Mouse (Mus musculus) MN1 (cell line): ENCODE measurements around the gene Cldn7.
"Not testable (repeated sequence)": the region's sequence is repeated elsewhere in the genome, so short reads cannot be mapped to it uniquely, and the experiment has no call there.

Experiments used
- DNase-seq: peaks from one replicate; pipeline ENCODE4 v3.0.0-alpha.2; 2016; ENCODE audit warnings: low spot score

Cldn7 gene

DNA sequence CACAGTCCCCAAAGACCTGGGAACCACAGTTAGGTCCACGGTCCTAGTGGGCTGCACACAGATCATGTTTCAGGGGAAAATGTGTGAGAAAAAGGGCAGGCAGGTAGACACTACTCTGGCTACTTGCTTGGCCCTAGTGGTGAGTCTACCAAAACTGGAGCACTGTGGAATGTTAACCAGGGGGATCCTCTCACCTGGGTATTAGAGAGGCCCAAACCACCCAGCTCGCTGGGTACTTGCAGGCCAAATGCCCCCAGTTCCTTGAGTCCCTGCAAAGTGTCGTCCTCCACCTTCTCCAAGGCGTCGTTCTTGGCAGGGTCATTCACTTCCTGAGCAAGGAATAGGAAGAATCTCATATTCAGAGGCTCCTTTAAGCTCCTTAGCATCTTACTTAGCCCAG is 49.5 kb downstream of the Cldn7 start:
- DNase-seq, result no peak

- DNase-seq, result peak; percentile 85
Measured at GRCm38 (mm10) chr11:70014880-70015558, 50.4 kb downstream of the Cldn7 start, which contains the start of gene Acadvl. Acadvl (minus strand) TSS chr11:70015411.

DNA sequence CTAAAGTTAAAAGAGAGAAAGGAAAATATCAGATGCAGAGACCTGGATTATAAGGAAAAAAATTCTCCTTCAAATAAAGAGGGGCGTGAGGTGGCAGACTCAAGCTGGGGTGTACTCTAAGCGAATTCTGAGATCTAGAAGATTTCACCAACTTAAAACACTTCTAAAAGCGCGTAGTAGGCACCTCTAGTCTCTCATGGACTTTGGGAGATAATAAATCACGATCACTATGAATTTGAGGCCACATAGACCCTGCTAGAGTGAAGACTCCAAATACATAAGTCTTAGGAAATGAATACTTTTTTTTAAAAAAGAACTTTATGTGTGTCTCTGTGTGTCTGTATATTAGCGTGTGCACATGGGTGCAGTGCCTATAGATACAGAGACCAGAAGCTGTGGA is 51.1 kb downstream of the Cldn7 start:
- no peak for DNase-seq

GRCm38 (mm10) chr11:70016177-70016576 is 51.6 kb downstream of the Cldn7 start:
- not testable (repeated sequence) for DNase-seq

DNA sequence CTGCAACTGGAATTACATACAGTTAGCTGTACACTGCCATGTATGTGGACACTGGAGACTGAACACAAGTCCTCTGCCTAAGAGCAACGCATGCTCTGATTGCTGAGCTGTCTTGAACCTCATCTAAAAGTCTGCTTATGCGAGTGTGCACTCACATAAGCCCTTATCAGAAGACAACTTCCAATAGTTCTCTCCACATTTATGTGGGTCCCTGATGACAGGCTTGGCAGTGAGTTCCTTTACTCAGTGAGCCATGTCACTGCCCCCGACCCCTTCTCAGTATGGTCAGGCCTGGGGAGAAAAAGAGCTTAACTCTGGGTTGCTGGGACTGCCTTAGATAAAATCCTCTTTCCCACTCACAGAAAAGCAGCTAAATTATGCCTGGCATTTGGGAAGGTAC is 52.1 kb downstream of the Cldn7 start, which contains the start of gene Dlg4:
Gene Dlg4 (plus strand): TSS at position 274 of the 400 bp plus-strand sequence.
- no peak for DNase-seq

- DNase-seq, result no peak
Measured at GRCm38 (mm10) chr11:70017199-70017767, 52.7 kb downstream of the Cldn7 start.
